Mouse (Mus musculus) retina, embryonic 14.5 days (tissue): Measurements from ENCODE around the gene Tnfrsf8.

Experiments used
- DNase-seq: peaks from one replicate; pipeline ENCODE4 v3.0.0-alpha.2; 2015; ENCODE audit warnings: low spot score

The Tnfrsf8 gene

DNA sequence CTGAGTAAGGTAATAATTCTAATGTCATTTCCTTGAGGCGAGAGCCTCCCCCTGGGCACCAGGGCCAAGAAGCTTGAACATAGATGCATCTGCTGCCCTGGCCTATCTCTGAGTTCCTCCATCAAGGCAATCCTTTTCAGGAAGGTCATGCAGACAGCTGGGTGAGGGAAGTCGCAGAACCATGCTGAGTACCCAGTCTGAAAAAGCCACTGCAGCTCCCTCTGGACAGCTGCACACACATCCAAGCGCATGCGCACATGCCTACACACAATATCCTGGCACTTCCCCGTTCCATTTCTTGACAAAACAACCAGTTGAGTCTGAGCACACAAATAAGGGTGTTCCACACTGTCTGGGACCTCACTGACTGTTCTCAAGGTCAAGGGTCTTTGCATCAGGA, 83.2 kb downstream of the Tnfrsf8 start:
- no peak for DNase-seq

- no peak for DNase-seq
Observed at GRCm38 (mm10) chr4:145230647-145231046, 84.3 kb downstream of the Tnfrsf8 start.

DNA sequence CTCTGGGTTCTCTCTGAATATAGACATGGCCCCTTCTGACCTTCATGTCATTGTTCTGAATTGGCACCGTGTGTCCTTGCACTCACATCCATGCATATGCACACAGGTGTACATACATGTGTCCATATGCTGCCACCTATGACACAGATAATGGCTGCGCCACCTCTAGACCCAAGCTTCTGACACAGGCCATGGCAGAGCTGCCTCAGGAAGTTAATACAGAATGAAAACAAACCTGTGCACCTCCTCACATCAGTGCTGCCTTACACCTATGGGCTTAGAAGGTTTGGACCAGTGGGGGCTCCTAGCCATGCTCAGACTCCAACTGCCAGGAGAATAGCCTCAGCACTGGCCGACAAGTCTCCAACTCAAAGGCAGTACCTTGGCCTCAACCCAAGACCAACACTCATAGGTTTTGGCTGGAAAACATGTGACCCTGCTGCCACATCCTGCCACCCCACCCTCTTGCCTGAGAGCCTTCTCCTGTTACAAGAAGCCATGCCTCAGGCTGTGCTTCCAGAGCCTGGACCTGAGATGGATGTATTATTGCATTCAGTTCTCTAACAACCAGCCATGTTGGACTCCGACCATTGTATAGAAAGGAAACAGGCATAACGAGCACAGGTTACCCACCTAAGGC, 85.3 kb downstream of the Tnfrsf8 start:
- no peak for DNase-seq

DNA sequence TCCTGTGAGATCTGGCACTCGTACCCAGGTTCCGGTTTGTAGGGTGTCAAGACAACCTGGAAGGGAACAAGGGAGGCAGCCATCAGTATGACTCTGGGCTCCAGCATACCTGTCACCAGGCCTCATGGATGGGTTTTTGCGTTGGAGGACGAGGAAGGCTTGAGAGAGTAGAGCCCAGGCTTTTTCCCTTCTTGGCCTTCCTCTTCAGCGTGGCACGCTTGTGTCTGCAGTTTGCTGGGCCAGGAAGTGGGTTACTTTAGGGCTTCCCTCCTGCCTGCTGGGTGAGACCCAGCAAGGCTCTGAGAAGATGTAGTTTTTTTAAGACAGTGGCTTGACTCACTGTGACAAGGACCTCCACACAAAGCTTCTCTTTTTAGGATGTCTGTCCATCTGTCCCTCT, 85.9 kb downstream of the Tnfrsf8 start:
- no peak for DNase-seq

DNA sequence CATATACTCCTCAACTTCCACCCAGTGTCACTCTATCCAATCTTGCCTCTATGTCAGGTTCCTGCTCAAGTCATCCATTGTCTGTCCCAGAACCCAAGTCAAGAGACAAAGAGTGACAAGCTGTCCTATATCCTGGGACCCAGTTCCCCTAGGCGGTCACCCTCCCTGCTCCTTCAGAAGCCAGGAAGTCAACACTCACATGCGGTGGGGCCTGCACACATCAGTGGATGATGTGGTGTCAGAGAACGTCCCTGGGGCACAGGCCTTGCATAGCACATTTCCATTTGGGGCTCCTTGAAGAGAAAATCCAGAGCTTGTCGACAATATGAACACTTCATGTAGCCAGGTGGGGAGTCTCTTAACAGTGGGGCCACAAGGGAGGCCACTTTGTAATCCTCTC, 90.4 kb downstream of the Tnfrsf8 start:
- no peak for DNase-seq

- DNase-seq: no peak
Observed at GRCm38 (mm10) chr4:145222064-145222463, 92.9 kb downstream of the Tnfrsf8 start.

GRCm38 (mm10) chr4:145221379-145221778, 93.6 kb downstream of the Tnfrsf8 start:
- DNase-seq: no peak

- no peak for DNase-seq
Observed at GRCm38 (mm10) chr4:145220001-145220400, 95.0 kb downstream of the Tnfrsf8 start.

GRCm38 (mm10) chr4:145219240-145219985, 95.6 kb downstream of the Tnfrsf8 start:
- peak; percentile 9 for DNase-seq

- DNase-seq: no peak
Observed at GRCm38 (mm10) chr4:145217837-145218236, 97.1 kb downstream of the Tnfrsf8 start.
